Mouse (Mus musculus) T-helper 1 cell (primary cell): ENCODE measurements around the gene Dnajb4.

Experiments used
- in situ Hi-C: fragments of 300-600 bp; cut with MboI, MseI; formaldehyde crosslinking; loops from one replicate; pipeline ENCODE4 v1.15.1; 2025; ENCODE audit warnings: high pct_unique_total_duplicates

The Dnajb4 gene

GRCm38 (mm10) chr3:152209967-152210634 lies at the start of gene Dnajb4, which contains the start of gene Fubp1:
Gene Dnajb4, minus strand, starts transcription at chr3:152210302.
Gene Fubp1, plus strand, starts transcription at chr3:152210422.
- in situ Hi-C loops = loop anchor here (10.0 kb wide), 1 partner anchor 1705 kb away; the partner anchor contains the start of gene Rabggtb

GRCm38 (mm10) chr3:152259409-152259808 lies 49.3 kb upstream of the Dnajb4 start:
- in situ Hi-C loops = loop anchor here (10.0 kb wide), 1 partner anchor 145 kb away; no protein-coding TSS in a partner anchor

GRCm38 (mm10) chr3:152257528-152257927 lies 47.4 kb upstream of the Dnajb4 start:
- in situ Hi-C loops = loop anchor here (10.0 kb wide), 1 partner anchor 143 kb away; no protein-coding TSS in a partner anchor

GRCm38 (mm10) chr3:152250487-152250886 lies 40.4 kb upstream of the Dnajb4 start:
- in situ Hi-C loops = loop anchor here (10.0 kb wide), 1 partner anchor 136 kb away; no protein-coding TSS in a partner anchor

- in situ Hi-C loops = no loop called here
Measured at GRCm38 (mm10) chr3:152247708-152248107, 37.6 kb upstream of the Dnajb4 start.

- in situ Hi-C loops = no loop called here
Measured at GRCm38 (mm10) chr3:152245273-152245910, 35.3 kb upstream of the Dnajb4 start.

GRCm38 (mm10) chr3:152243304-152243703 lies 33.2 kb upstream of the Dnajb4 start:
- in situ Hi-C loops = no loop called here

GRCm38 (mm10) chr3:152241098-152241497 lies 31.0 kb upstream of the Dnajb4 start:
- in situ Hi-C loops = no loop called here

GRCm38 (mm10) chr3:152239592-152239991 lies 29.5 kb upstream of the Dnajb4 start:
- in situ Hi-C loops = no loop called here

- in situ Hi-C loops = no loop called here
Measured at GRCm38 (mm10) chr3:152238836-152239235, 28.7 kb upstream of the Dnajb4 start.

- in situ Hi-C loops = no loop called here
Measured at GRCm38 (mm10) chr3:152235805-152236204, 25.7 kb upstream of the Dnajb4 start.

GRCm38 (mm10) chr3:152235238-152235637 lies 25.1 kb upstream of the Dnajb4 start:
- in situ Hi-C loops = no loop called here

GRCm38 (mm10) chr3:152231333-152232100 lies 21.4 kb upstream of the Dnajb4 start:
- in situ Hi-C loops = no loop called here

GRCm38 (mm10) chr3:152229271-152229670 lies 19.2 kb upstream of the Dnajb4 start:
- in situ Hi-C loops = no loop called here

- in situ Hi-C loops = no loop called here
Measured at GRCm38 (mm10) chr3:152228843-152229242, 18.7 kb upstream of the Dnajb4 start.

- in situ Hi-C loops = no loop called here
Measured at GRCm38 (mm10) chr3:152225906-152226305, 15.8 kb upstream of the Dnajb4 start.

- in situ Hi-C loops = no loop called here
Measured at GRCm38 (mm10) chr3:152224918-152225317, 14.8 kb upstream of the Dnajb4 start.

GRCm38 (mm10) chr3:152213416-152213815 lies 3.3 kb upstream of the Dnajb4 start:
- in situ Hi-C loops = loop anchor here (10.0 kb wide), 1 partner anchor 1701 kb away; the partner anchor contains the start of gene Rabggtb

GRCm38 (mm10) chr3:152211731-152212279 lies 1.7 kb upstream of the Dnajb4 start:
- in situ Hi-C loops = loop anchor here (10.0 kb wide), 1 partner anchor 1703 kb away; the partner anchor contains the start of gene Rabggtb

GRCm38 (mm10) chr3:152210728-152211391 lies 758 bp upstream of the Dnajb4 start:
- in situ Hi-C loops = loop anchor here (10.0 kb wide), 1 partner anchor 1704 kb away; the partner anchor contains the start of gene Rabggtb
